Mouse (Mus musculus) ES-Bruce4 (cell line): ENCODE measurements around the gene Tra2b. TPM values are rescaled to one million over a fixed set of nuclear protein-coding genes. Genes with fewer than 3 reads are reported as not detected.
"Not testable (repeated sequence)": the region's sequence is repeated elsewhere in the genome, so short reads cannot be mapped to it uniquely, and the experiment has no call there.

Experiments
- H3K27ac ChIP-seq: 2 replicates; pipeline ENCODE4 v1.5.1; 2012; ENCODE audit warnings: low read length, inconsistent platforms; ENCODE audit not compliant: insufficient read depth
- H3K27me3 ChIP-seq: 2 replicates; pipeline ENCODE4 v1.6.1; 2012; ENCODE audit warnings: mild to moderate bottlenecking, low read length, inconsistent platforms; ENCODE audit not compliant: control insufficient read depth, poor library complexity, insufficient read depth, severe bottlenecking
- H3K36me3 ChIP-seq: 2 replicates; pipeline ENCODE4 v1.6.1; 2012; ENCODE audit warnings: inconsistent platforms, mild to moderate bottlenecking, low read length, moderate library complexity; ENCODE audit not compliant: control insufficient read depth, poor library complexity, insufficient read depth, severe bottlenecking
- H3K4me1 ChIP-seq: one replicate; pipeline ENCODE4 v1.8.1; 2011; ENCODE audit warnings: low read length; ENCODE audit not compliant: control insufficient read depth, insufficient read depth
- H3K4me3 ChIP-seq: 2 replicates; pipeline ENCODE4 v1.5.1; 2011; ENCODE audit warnings: low read depth, mild to moderate bottlenecking, low read length
- H3K9ac ChIP-seq: 2 replicates; pipeline ENCODE4 v1.6.1; 2012; ENCODE audit warnings: low read depth, mild to moderate bottlenecking, inconsistent platforms; ENCODE audit not compliant: poor library complexity, severe bottlenecking
- H3K9me3 ChIP-seq: replicated peaks from 2 replicates; pipeline ENCODE4 v1.6.1; 2012; ENCODE audit warnings: mild to moderate bottlenecking, low read length, inconsistent platforms; ENCODE audit not compliant: control insufficient read depth, poor library complexity, insufficient read depth, severe bottlenecking
- CTCF ChIP-seq: IDR thresholded peaks from one replicate; pipeline ENCODE4 v1.8.1; 2011; ENCODE audit warnings: low read depth, low read length
- EP300 ChIP-seq: IDR thresholded peaks from 2 replicates; pipeline ENCODE4 v1.6.1; 2011; ENCODE audit warnings: low read depth, low read length; ENCODE audit not compliant: insufficient read depth
- POLR2A ChIP-seq: IDR thresholded peaks from one replicate; pipeline ENCODE4 v1.8.1; 2011; ENCODE audit warnings: low read length; ENCODE audit not compliant: insufficient read depth
- polyA plus RNA-seq: library from polyadenylated mRNA; stranded (reverse); fragments of >200 nt; gene quantifications from 2 replicates; pipeline ENCODE4 v1.2.4, GENCODE M21; 2011; ENCODE audit warnings: low read depth; ENCODE audit not compliant: missing spikeins, insufficient read depth, insufficient read length

The Tra2b gene
- polyA plus RNA-seq, 1 experiment: 380 TPM

DNA sequence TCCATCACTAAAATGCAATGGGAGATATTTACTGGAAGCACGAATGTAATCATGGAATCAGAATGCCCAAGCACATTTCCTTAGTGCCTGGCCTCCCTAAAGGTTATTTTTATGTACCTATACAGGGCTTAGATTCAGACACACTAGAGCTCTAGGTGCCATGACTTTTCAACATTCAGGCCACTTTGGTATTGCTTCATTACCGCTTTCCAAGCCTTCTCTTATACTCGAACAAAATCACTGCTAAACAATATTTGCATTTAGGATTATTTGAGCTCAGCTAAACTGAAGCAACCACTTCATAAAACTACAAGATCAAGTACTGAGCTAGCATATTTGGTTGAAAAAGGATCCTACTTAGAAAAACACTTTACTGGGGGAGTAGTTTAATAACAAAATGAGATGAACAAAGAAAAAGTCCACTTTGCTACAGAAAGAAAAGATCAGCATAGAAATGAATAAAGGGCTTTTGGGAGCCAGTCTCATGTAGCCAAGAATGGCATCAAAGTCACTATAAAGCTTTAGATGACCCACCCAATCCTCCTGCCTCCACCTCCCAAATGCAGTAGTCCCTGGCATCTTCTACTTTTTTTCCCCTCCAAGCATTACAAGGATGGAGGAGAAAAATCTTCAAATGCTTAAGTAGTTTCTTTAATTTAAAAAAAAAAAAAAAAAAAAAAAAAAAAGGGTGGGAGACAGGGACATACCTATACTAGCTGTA, 5.2 kb downstream of the Tra2b start:
- H3K36me3 ChIP-seq: peaks cover 31% of the 10 kb centered on the region
- no peak overlapping the region for H3K27ac ChIP-seq
- no peaks in the 10 kb centered on the region for H3K4me1 ChIP-seq
- H3K9me3 ChIP-seq: no peaks in the 10 kb centered on the region
- TF ChIP-seq CTCF: no peak
- TF ChIP-seq EP300: no peak
- TF ChIP-seq POLR2A: no peak
- H3K9ac ChIP-seq: peak overlapping the region; percentile 61
- no peaks in the 10 kb centered on the region for H3K27me3 ChIP-seq
- no peak overlapping the region; the same call in 1 of the 2 replicates for H3K4me3 ChIP-seq

DNA sequence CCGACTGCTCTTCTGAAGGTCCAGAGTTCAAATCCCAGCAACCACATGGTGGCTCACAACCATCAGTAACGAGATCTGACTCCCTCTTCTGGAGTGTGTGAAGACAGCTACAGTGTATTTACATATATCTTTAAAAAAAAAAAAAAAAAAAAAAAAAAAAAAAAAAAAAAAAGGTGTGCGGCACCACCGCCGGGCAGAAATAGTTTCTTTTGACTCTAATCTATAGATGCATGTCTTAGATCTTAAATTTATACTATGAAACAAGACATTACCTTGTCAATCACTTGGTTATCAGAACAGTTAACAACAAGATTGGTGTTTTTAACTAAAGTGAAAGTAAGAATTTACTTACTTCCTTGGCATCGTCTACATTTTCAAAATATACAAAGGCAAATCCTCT, 13.6 kb downstream of the Tra2b start:
- H3K9ac ChIP-seq, H3K27me3 ChIP-seq, H3K4me1 ChIP-seq, H3K4me3 ChIP-seq, H3K27ac ChIP-seq, H3K9me3 ChIP-seq: not testable (repeated sequence)
- H3K36me3 ChIP-seq: peaks cover 85% of the 10 kb centered on the region

DNA sequence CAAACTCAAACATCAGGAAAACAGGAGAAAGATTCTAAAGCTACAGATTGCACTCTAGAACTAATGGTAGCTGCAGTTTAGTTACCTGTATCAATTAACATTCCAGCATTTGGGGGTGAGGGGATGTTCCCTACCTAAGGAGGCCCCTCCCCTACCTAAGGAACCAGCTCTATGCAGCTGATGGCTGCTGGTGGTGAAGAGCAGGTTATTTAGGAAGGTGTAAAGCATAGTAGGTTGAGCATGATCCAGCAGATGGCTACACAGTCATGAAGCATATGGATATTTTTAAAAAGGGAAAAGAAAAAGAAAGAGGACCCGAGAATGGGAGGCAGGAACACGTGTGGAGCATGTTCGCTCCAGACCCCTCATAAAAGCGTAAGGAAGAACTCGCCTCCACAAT, 15.5 kb downstream of the Tra2b start:
- Histone ChIP-seq H3K9ac (no peak overlapping the region; the same call in 1 of the 2 replicates), H3K4me1 (no peaks in the 10 kb centered on the region), H3K27ac (peak overlapping the region; percentile 59), H3K9me3 (no peaks in the 10 kb centered on the region), H3K27me3 (no peaks in the 10 kb centered on the region), H3K4me3 (no peak overlapping the region), H3K36me3 (peaks cover 76% of the 10 kb centered on the region)
- TF ChIP-seq CTCF (no peak), EP300 (no peak), POLR2A (no peak)

DNA sequence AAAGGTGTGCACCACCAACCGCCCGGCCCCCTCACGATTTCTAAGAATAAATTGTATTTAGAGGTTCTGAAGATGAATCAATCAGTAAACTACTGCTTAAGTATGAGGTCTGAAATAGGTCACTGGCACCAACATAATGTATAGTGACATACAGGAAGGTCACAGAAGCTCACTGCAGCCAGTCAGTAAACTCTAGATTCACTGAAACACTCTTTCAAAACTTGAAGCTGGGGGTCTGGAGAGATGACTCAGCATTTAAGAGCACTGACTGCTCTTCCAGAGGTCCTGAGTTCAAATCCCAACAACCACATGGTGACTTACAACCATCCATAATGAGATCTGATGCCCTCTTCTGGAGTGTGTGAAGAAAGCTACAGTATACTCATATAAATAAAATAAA, 16.1 kb downstream of the Tra2b start:
- peaks cover 76% of the 10 kb centered on the region for H3K36me3 ChIP-seq
- H3K9ac ChIP-seq: no peak overlapping the region
- H3K27ac ChIP-seq: 0 out of 2 replicates have a peak overlapping the region, but pooled peaks have one; percentile 24
- H3K4me1 ChIP-seq: no peaks in the 10 kb centered on the region
- H3K27me3 ChIP-seq: no peaks in the 10 kb centered on the region
- TF ChIP-seq EP300 (no peak), POLR2A (no peak), CTCF (no peak)
- H3K9me3 ChIP-seq: no peaks in the 10 kb centered on the region
- no peak overlapping the region for H3K4me3 ChIP-seq

DNA sequence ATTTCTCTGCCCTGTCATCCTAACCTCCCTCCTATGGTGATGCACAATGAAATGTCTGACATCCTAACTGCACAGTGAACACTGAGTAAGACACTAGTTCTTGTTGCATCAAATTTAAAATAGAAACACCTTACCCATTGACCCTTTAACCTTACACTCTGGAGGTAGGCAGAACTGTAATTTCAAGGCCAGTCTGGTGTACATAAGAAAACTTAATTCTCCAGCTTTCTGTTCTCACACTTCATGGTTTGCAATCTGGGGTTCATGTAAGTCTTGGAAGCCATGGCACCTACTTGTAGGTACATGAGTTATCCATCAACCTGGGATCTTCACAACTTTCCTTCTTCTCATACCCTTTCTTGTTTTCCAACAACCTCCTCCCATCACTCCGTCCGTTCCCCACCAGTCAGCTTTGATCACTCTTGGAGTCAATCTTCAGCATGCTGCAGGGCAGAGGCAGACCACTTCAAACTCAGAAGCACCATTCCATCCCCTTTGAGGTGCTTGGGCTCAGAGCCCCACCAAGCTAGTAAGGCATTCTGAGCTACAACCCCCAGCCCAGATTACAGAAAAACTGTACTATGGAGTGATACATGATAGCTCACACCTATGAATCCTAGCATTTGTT, 23.5 kb downstream of the Tra2b start:
- no peak for TF ChIP-seq CTCF
- TF ChIP-seq EP300: no peak
- no peak for TF ChIP-seq POLR2A
- Histone ChIP-seq H3K4me3 (no peak overlapping the region), H3K4me1 (no peaks in the 10 kb centered on the region), H3K9ac (no peak overlapping the region), H3K36me3 (peaks cover 38% of the 10 kb centered on the region), H3K27ac (no peak overlapping the region), H3K9me3 (no peaks in the 10 kb centered on the region), H3K27me3 (no peaks in the 10 kb centered on the region)

DNA sequence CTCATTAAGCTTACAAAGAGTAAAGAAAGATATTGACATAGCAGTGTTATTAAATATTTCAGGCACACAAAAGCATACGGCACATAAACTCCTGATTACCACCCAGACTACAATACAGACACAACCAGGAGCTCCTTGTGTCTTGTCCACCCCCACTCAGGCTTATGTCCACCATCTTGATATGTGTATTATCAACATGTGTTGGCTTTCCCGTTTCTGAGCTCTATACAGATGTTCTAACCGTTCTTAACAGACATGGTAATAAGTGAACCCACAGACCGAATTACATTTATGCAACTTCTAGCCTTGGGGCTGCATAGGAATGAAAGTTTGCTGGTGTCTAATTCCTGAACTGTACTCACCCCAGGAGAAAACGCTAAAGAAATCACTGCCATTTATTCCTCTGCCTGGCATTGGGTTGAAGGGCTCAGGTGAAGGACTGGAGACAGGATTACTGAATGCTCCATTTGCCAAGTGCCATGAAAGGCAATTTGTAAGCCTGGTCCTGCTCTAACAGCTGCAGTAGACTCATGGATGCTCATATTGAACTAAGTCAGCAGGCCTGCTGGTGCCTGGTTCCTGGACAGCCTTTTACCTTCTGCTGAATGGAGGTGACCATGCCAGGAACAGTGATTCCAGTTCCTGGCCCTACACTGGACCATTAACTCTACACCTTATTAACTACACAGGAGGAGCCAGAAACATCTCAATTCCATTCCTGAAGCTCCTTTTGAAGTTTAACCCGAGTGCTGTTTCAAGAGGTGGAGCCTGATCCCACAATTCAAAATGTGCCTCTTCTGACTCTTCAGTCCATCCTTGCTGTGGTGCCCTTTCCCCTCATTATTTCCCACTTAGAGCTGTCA, 24.2 kb downstream of the Tra2b start:
- Histone ChIP-seq H3K4me1 (no peaks in the 10 kb centered on the region), H3K9ac (no peak overlapping the region), H3K36me3 (peaks cover 33% of the 10 kb centered on the region), H3K27me3 (no peaks in the 10 kb centered on the region), H3K4me3 (no peak overlapping the region), H3K9me3 (no peaks in the 10 kb centered on the region), H3K27ac (no peak overlapping the region; the same call in 1 of the 2 replicates)
- TF ChIP-seq EP300 (no peak), POLR2A (no peak), CTCF (no peak)
